Mouse (Mus musculus) liver, embryonic 14.5 days (tissue): ENCODE results near the gene Pus10.

Experiments used
- CTCF ChIP-seq: IDR thresholded peaks from 2 replicates; pipeline ENCODE4 v1.5.1; 2016; ENCODE audit warnings: antibody characterized with exemption, low read depth, control low read depth
- EP300 ChIP-seq: IDR thresholded peaks from 2 replicates; pipeline ENCODE4 v1.6.1; 2016; ENCODE audit warnings: antibody characterized with exemption, low read depth

GRCm38 (mm10) chr11:23634573-23634972 lies 30.9 kb upstream of the Pus10 start:
- TF ChIP-seq EP300: no peak
- TF ChIP-seq CTCF: no peak
